Mouse (Mus musculus): ENCODE data around the gene 1700015G11Rik. TPM values are rescaled to one million over a fixed set of nuclear protein-coding genes. Genes with fewer than 3 reads are reported as not detected.

1700015G11Rik gene
- polyA plus RNA-seq, 1 experiment from 2014 or later, result not detected

GRCm38 (mm10) chr7:51991020-51991419 is 24.5 kb downstream of the 1700015G11Rik start:
- H3K27me3 ChIP-seq (replicated peaks; ENCODE audit: low read depth, poor library complexity, severe bottlenecking), result no peaks in the 10 kb centered on the region

GRCm38 (mm10) chr7:51986909-51987308 is 28.6 kb downstream of the 1700015G11Rik start:
- H3K4me1 ChIP-seq, result peaks cover 12% of the 10 kb centered on the region
- H3K36me3 ChIP-seq (replicated peaks), result no peaks in the 10 kb centered on the region
- no peak for DNase-seq (ENCODE audit: low spot score)
- no peaks in the 10 kb centered on the region for H3K27me3 ChIP-seq (replicated peaks; ENCODE audit: low read depth, poor library complexity, severe bottlenecking)
- H3K4me3 ChIP-seq, result no peak overlapping the region
- 68% methylated on average over 6 of the region's 6 CpGs for WGBS
- no peak overlapping the region for H3K27ac ChIP-seq (replicated peaks)
- H3K9me3 ChIP-seq, result no peaks in the 10 kb centered on the region

More at GRCm38 (mm10) chr7:51991020-51991419, 24.5 kb downstream of the 1700015G11Rik start:
- no peak overlapping the region for H3K4me3 ChIP-seq
- no peaks in the 10 kb centered on the region for H3K9me3 ChIP-seq
- WGBS, result 87% methylated on average over 3 of the region's 3 CpGs
- no peak for DNase-seq (ENCODE audit: low spot score)
- peaks cover 2% of the 10 kb centered on the region; the same call in 1 of the 2 replicates for H3K4me1 ChIP-seq
- H3K36me3 ChIP-seq (replicated peaks), result no peaks in the 10 kb centered on the region
- no peak overlapping the region for H3K27ac ChIP-seq (replicated peaks)

GRCm38 (mm10) chr7:51985763-51986162 is 29.8 kb downstream of the 1700015G11Rik start:
- no peak for DNase-seq (ENCODE audit: low spot score)
- Histone ChIP-seq H3K27me3 (replicated peaks; ENCODE audit: low read depth, poor library complexity, severe bottlenecking) (no peaks in the 10 kb centered on the region), H3K4me1 (peaks cover 12% of the 10 kb centered on the region), H3K9me3 (no peaks in the 10 kb centered on the region), H3K27ac (replicated peaks) (no peak overlapping the region), H3K4me3 (no peak overlapping the region), H3K36me3 (replicated peaks) (no peaks in the 10 kb centered on the region)
- WGBS, result 79% methylated on average over 6 of the region's 6 CpGs

GRCm38 (mm10) chr7:51982303-51982702 is 33.2 kb downstream of the 1700015G11Rik start:
- Histone ChIP-seq H3K27me3 (replicated peaks; ENCODE audit: low read depth, poor library complexity, severe bottlenecking) (no peaks in the 10 kb centered on the region), H3K9me3 (no peaks in the 10 kb centered on the region), H3K4me1 (peaks cover 12% of the 10 kb centered on the region), H3K27ac (replicated peaks) (no peak overlapping the region), H3K4me3 (no peak overlapping the region), H3K36me3 (replicated peaks) (no peaks in the 10 kb centered on the region)
- WGBS, result 25% methylated on average over 1 of the region's 1 CpGs
- no peak for DNase-seq (ENCODE audit: low spot score)

GRCm38 (mm10) chr7:51979271-51979670 is 36.3 kb downstream of the 1700015G11Rik start:
- no peaks in the 10 kb centered on the region for H3K36me3 ChIP-seq (replicated peaks)
- H3K4me1 ChIP-seq, result peaks cover 19% of the 10 kb centered on the region
- no peaks in the 10 kb centered on the region for H3K9me3 ChIP-seq
- no peaks in the 10 kb centered on the region for H3K27me3 ChIP-seq (replicated peaks; ENCODE audit: low read depth, poor library complexity, severe bottlenecking)
- no peak overlapping the region for H3K4me3 ChIP-seq
- no peak overlapping the region for H3K27ac ChIP-seq (replicated peaks)
- no peak for DNase-seq (ENCODE audit: low spot score)
- 47% methylated on average over 5 of the region's 5 CpGs for WGBS

GRCm38 (mm10) chr7:51975181-51975580 is 40.3 kb downstream of the 1700015G11Rik start:
- no peak for DNase-seq (ENCODE audit: low spot score)
- no peaks in the 10 kb centered on the region for H3K36me3 ChIP-seq (replicated peaks)
- H3K27ac ChIP-seq (replicated peaks), result no peak overlapping the region
- H3K9me3 ChIP-seq, result no peaks in the 10 kb centered on the region
- WGBS, result 75% methylated on average over 6 of the region's 6 CpGs
- H3K4me1 ChIP-seq, result peaks cover 7% of the 10 kb centered on the region
- no peak overlapping the region for H3K4me3 ChIP-seq
- no peaks in the 10 kb centered on the region for H3K27me3 ChIP-seq (replicated peaks; ENCODE audit: low read depth, poor library complexity, severe bottlenecking)

GRCm38 (mm10) chr7:51973526-51973925 is 42.0 kb downstream of the 1700015G11Rik start:
- no peak for DNase-seq (ENCODE audit: low spot score)
- H3K27me3 ChIP-seq (replicated peaks; ENCODE audit: low read depth, poor library complexity, severe bottlenecking), result no peaks in the 10 kb centered on the region
- H3K27ac ChIP-seq (replicated peaks), result no peak overlapping the region
- H3K4me1 ChIP-seq, result peaks cover 7% of the 10 kb centered on the region
- no peak overlapping the region for H3K4me3 ChIP-seq
- 80% methylated on average over 2 of the region's 2 CpGs for WGBS
- no peaks in the 10 kb centered on the region for H3K9me3 ChIP-seq
- H3K36me3 ChIP-seq (replicated peaks), result no peaks in the 10 kb centered on the region

- Histone ChIP-seq H3K36me3 (replicated peaks) (no peaks in the 10 kb centered on the region), H3K27me3 (replicated peaks; ENCODE audit: low read depth, poor library complexity, severe bottlenecking) (no peaks in the 10 kb centered on the region), H3K4me3 (no peak overlapping the region), H3K9me3 (no peaks in the 10 kb centered on the region), H3K27ac (replicated peaks) (no peak overlapping the region), H3K4me1 (peaks cover 7% of the 10 kb centered on the region)
- WGBS, result 70% methylated on average over 5 of the region's 5 CpGs
- DNase-seq (ENCODE audit: low spot score), result no peak
These were observed 42.4 kb downstream of the 1700015G11Rik start for GRCm38 (mm10) chr7:51973091-51973490.

GRCm38 (mm10) chr7:51972252-51972855 is 43.2 kb downstream of the 1700015G11Rik start:
- H3K36me3 ChIP-seq (replicated peaks), result no peaks in the 10 kb centered on the region
- peak; percentile 50 for DNase-seq (ENCODE audit: low spot score)
- H3K4me3 ChIP-seq, result no peak overlapping the region
- WGBS, result 31% methylated on average over 6 of the region's 6 CpGs
- H3K27me3 ChIP-seq (replicated peaks; ENCODE audit: low read depth, poor library complexity, severe bottlenecking), result no peaks in the 10 kb centered on the region
- H3K9me3 ChIP-seq, result no peaks in the 10 kb centered on the region
- no peak overlapping the region for H3K27ac ChIP-seq (replicated peaks)
- H3K4me1 ChIP-seq, result peaks cover 7% of the 10 kb centered on the region

GRCm38 (mm10) chr7:51969379-51969778 is 46.1 kb downstream of the 1700015G11Rik start:
- no peak for DNase-seq (ENCODE audit: low spot score)
- Histone ChIP-seq H3K9me3 (no peaks in the 10 kb centered on the region), H3K36me3 (replicated peaks) (no peaks in the 10 kb centered on the region), H3K4me3 (no peak overlapping the region), H3K4me1 (no peaks in the 10 kb centered on the region), H3K27me3 (replicated peaks; ENCODE audit: low read depth, poor library complexity, severe bottlenecking) (no peaks in the 10 kb centered on the region), H3K27ac (replicated peaks) (no peak overlapping the region)

GRCm38 (mm10) chr7:51967581-51967980 is 47.9 kb downstream of the 1700015G11Rik start:
- Histone ChIP-seq H3K4me3 (no peak overlapping the region), H3K27me3 (replicated peaks; ENCODE audit: low read depth, poor library complexity, severe bottlenecking) (no peaks in the 10 kb centered on the region), H3K27ac (replicated peaks) (no peak overlapping the region), H3K36me3 (replicated peaks) (no peaks in the 10 kb centered on the region), H3K9me3 (no peaks in the 10 kb centered on the region), H3K4me1 (no peaks in the 10 kb centered on the region)
- 84% methylated on average over 4 of the region's 4 CpGs for WGBS
- no peak for DNase-seq (ENCODE audit: low spot score)

- Histone ChIP-seq H3K4me1 (peaks cover 5% of the 10 kb centered on the region; the same call in 1 of the 2 replicates), H3K27me3 (replicated peaks; ENCODE audit: low read depth, poor library complexity, severe bottlenecking) (no peaks in the 10 kb centered on the region), H3K36me3 (replicated peaks) (no peaks in the 10 kb centered on the region), H3K9me3 (no peaks in the 10 kb centered on the region), H3K4me3 (no peak overlapping the region), H3K27ac (replicated peaks) (no peak overlapping the region)
- no peak for DNase-seq (ENCODE audit: low spot score)
- WGBS, result 92% methylated on average over 7 of the region's 7 CpGs
These were observed 50.8 kb downstream of the 1700015G11Rik start for GRCm38 (mm10) chr7:51964681-51965080.

- no peaks in the 10 kb centered on the region for H3K36me3 ChIP-seq (replicated peaks)
- H3K4me1 ChIP-seq, result peaks cover 5% of the 10 kb centered on the region; the same call in 1 of the 2 replicates
- no peaks in the 10 kb centered on the region for H3K9me3 ChIP-seq
- DNase-seq (ENCODE audit: low spot score), result no peak
- no peak overlapping the region for H3K27ac ChIP-seq (replicated peaks)
- WGBS, result 71% methylated on average over 10 of the region's 10 CpGs
- no peaks in the 10 kb centered on the region for H3K27me3 ChIP-seq (replicated peaks; ENCODE audit: low read depth, poor library complexity, severe bottlenecking)
- no peak overlapping the region for H3K4me3 ChIP-seq
These were observed 53.1 kb downstream of the 1700015G11Rik start for GRCm38 (mm10) chr7:51962219-51962952.
